Comparison of ENCODE assay signal across 8 mouse cellular contexts in the genomic region with DNA sequence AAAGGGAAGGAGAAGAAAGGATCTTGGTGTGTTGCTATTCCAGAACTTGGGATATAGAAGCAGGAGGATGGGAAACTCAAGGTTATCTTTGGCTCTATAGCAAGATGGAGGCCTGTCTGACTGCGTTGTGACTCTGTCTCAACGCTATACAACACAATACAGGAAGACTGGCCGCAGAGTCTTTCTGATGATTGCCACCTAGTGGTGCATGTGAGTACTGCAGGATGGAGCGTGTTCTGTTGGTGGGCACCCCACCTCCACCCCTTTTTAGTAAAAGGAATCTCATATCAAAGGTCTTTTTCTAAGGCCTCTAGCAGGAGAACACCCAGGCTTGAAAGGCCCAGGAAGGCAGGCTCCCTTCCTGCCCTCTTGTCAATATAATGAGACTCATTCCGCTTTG. TPM values are rescaled to one million over a fixed set of nuclear protein-coding genes. Genes with fewer than 3 reads are reported as not detected.
A peak's percentile ranks its signal among the peaks of the same experiment; 100 is the strongest.
DNase-seq lines count a peak whose midpoint lies in the region; ATAC-seq and TF ChIP-seq lines count a peak whose summit lies in the region.
"Had no signal": no experiment of that assay in that cellular context is flagged by ENCODE, and none has a peak within 500 bp of the region (broad histone marks: within the 10 kb centered on the region; RNA-seq: fewer than 3 reads in every experiment).

No protein-coding gene starts in this region.

- no peaks in the 10 kb centered on the region for H3K36me3 ChIP-seq in G1E (replicated peaks)
- H3K36me3 ChIP-seq: limb, embryonic 15.5 days had no signal

- ATAC-seq in G1E (ENCODE audit: extremely low read depth, insufficient number of reproducible peaks, low FRiP score, poor library complexity, severe bottlenecking): no peak; the same call in 1 of the 2 replicates

- peak; percentile 98 for TF ChIP-seq CTCF in G1E (IDR thresholded peaks at IDR 0.05; ENCODE audit: low read depth, low read length)

- H3K4me3 ChIP-seq in G1E (ENCODE audit: low read depth, low read length): no peak overlapping the region
- H3K4me3 ChIP-seq: limb, embryonic 15.5 days had no signal

- peaks cover 33% of the 10 kb centered on the region for H3K27me3 ChIP-seq in G1E (ENCODE audit: insufficient read depth, low read length)

- DNase-seq in CD4-positive, CD25-positive, alpha-beta regulatory T cell, adult 2 months (ENCODE audit: low read depth, low spot score): peak; percentile 89
- peak; percentile 43 for DNase-seq in G1E (ENCODE audit: low spot score)
- peak; percentile 75 to 86 for DNase-seq in cerebellum, adult 18-20 months
- peak; percentile 42 to 49 for DNase-seq in gastrocnemius, adult 8-10 months (ENCODE audit: low spot score in 2 of 2)
- peak; percentile 54 for DNase-seq in layer of hippocampus, adult 9-11 months
- DNase-seq in lung, postnatal 4 days: peak; percentile 61 to 85
- DNase-seq in spleen, adult 18-20 months: peak; percentile 45 to 81

- H3K9me3 ChIP-seq in G1E (replicated peaks): no peaks in the 10 kb centered on the region
- H3K9me3 ChIP-seq: limb, embryonic 15.5 days had no signal

- peaks cover 23% of the 10 kb centered on the region for H3K4me1 ChIP-seq in G1E (ENCODE audit: insufficient read depth, low read depth, low read length)

RNA-seq across cellular contexts. Expression of a gene that starts 36.5 kb away (rescaled TPM):
- total RNA-seq in G1E (2014; fragmentation: Nextera tagmentation): 5.2 and 8.0 TPM in 2 replicates
- total RNA-seq in G1E (2017): 11.2 and 12.6 TPM in 2 replicates
- 11.5 and 13.2 TPM in 2 replicates for polyA plus RNA-seq in G1E (2012)
- 1 to 10 TPM; 2.5 to 4.7 (median 4.4) TPM for total RNA-seq in gastrocnemius, adult 8-10 months (2022)

RNA-seq across cellular contexts. Expression of a gene that starts 59.7 kb away (rescaled TPM):
- total RNA-seq in G1E (2014; fragmentation: Nextera tagmentation): 10.1 and 10.8 TPM in 2 replicates
- 3.3 and 4.9 TPM in 2 replicates for total RNA-seq in G1E (2017)
- polyA plus RNA-seq in G1E (2012): 9.4 and 10.8 TPM in 2 replicates
- 1 to 10 TPM; 3.0 to 4.9 (median 4.2) TPM for total RNA-seq in gastrocnemius, adult 8-10 months (2022)
